Mouse (Mus musculus): ENCODE measurements around the gene Olfr1441. TPM values are rescaled to one million over a fixed set of nuclear protein-coding genes. Genes with fewer than 3 reads are reported as not detected.

The Olfr1441 gene
- total RNA-seq, 2 experiments from 2014 or later: not detected

- no peak for DNase-seq (ENCODE audit: extremely low spot score in 1 of 2, low spot score in 2 of 2)
- intact Hi-C loops (cut with DNase I): no loop called here
Observed at GRCm38 (mm10) chr19:12460282-12461249, 43.3 kb downstream of the Olfr1441 start, which contains the start of gene Mpeg1. TSS of gene Mpeg1 (plus strand) at chr19:12460779.

GRCm38 (mm10) chr19:12462851-12463721, 45.9 kb downstream of the Olfr1441 start:
- intact Hi-C loops (cut with DNase I): no loop called here
- no peak for DNase-seq (ENCODE audit: extremely low spot score in 1 of 2, low spot score in 2 of 2)

- no peak for DNase-seq (ENCODE audit: extremely low spot score in 1 of 2, low spot score in 2 of 2)
- intact Hi-C loops (cut with DNase I): no loop called here
Observed at GRCm38 (mm10) chr19:12463722-12464035, 46.4 kb downstream of the Olfr1441 start.

GRCm38 (mm10) chr19:12464127-12464526, 46.9 kb downstream of the Olfr1441 start:
- intact Hi-C loops (cut with DNase I): no loop called here
- DNase-seq (ENCODE audit: extremely low spot score in 1 of 2, low spot score in 2 of 2): no peak

- intact Hi-C loops (cut with DNase I): loop anchor here (5.0 kb wide), 1 partner anchor 38 kb away; the partner anchor contains the start of gene Dtx4
- no peak for DNase-seq (ENCODE audit: extremely low spot score in 1 of 2, low spot score in 2 of 2)
Observed at GRCm38 (mm10) chr19:12464674-12465073, 47.4 kb downstream of the Olfr1441 start.

GRCm38 (mm10) chr19:12465530-12466144, 48.4 kb downstream of the Olfr1441 start:
- no peak for DNase-seq (ENCODE audit: extremely low spot score in 1 of 2, low spot score in 2 of 2)
- intact Hi-C loops (cut with DNase I): loop anchor here (5.0 kb wide), 1 partner anchor 37 kb away; the partner anchor contains the start of gene Dtx4

GRCm38 (mm10) chr19:12466204-12466603, 49.0 kb downstream of the Olfr1441 start:
- intact Hi-C loops (cut with DNase I): loop anchor here (5.0 kb wide), 1 partner anchor 36 kb away; the partner anchor contains the start of gene Dtx4
- DNase-seq (ENCODE audit: extremely low spot score in 1 of 2, low spot score in 2 of 2): peak in 1 of 2 experiments; percentile 61

- DNase-seq (ENCODE audit: extremely low spot score in 1 of 2, low spot score in 2 of 2): peak in 1 of 2 experiments; percentile 63
- intact Hi-C loops (cut with DNase I): loop anchor here (5.0 kb wide), 1 partner anchor 35 kb away; the partner anchor contains the start of gene Dtx4
Observed at GRCm38 (mm10) chr19:12467436-12467835, 50.2 kb downstream of the Olfr1441 start.

GRCm38 (mm10) chr19:12471866-12472265, 54.6 kb downstream of the Olfr1441 start:
- intact Hi-C loops (cut with DNase I): no loop called here
- DNase-seq (ENCODE audit: extremely low spot score in 1 of 2, low spot score in 2 of 2): no peak

- no peak for DNase-seq (ENCODE audit: extremely low spot score in 1 of 2, low spot score in 2 of 2)
- intact Hi-C loops (cut with DNase I): no loop called here
Observed at GRCm38 (mm10) chr19:12472381-12472976, 55.2 kb downstream of the Olfr1441 start.

Other genes starting within 250 kb of the Olfr1441 start
- not detected for gene Olfr1555-ps1, start 247.3 kb upstream of the Olfr1441 start, total RNA-seq (2021)
- gene Olfr1431, start 216.8 kb upstream of the Olfr1441 start, total RNA-seq (2021): not detected
- not detected for gene Olfr1432, start 184.8 kb upstream of the Olfr1441 start, total RNA-seq (2021)
- gene Olfr262, start 175.8 kb upstream of the Olfr1441 start, total RNA-seq (2021): not detected
- gene Olfr235, start 156.4 kb upstream of the Olfr1441 start, total RNA-seq (2021): not detected
- not detected for gene Olfr1434, start 137.6 kb upstream of the Olfr1441 start, total RNA-seq (2021)
- not detected for gene Olfr1436, start 118.3 kb upstream of the Olfr1441 start, total RNA-seq (2021)
- gene Olfr1437, start 92.3 kb upstream of the Olfr1441 start, total RNA-seq (2021): not detected
- gene Olfr1438-ps1, start 81.5 kb upstream of the Olfr1441 start, total RNA-seq (2021): not detected
- gene Olfr1440, start 30.2 kb upstream of the Olfr1441 start, total RNA-seq (2021): not detected
- gene Pfpl, start 10.5 kb downstream of the Olfr1441 start, total RNA-seq (2021): under 1 TPM in 1 of 2 experiments, not detected in 1; 0.08 TPM
- gene Mpeg1, start 43.3 kb downstream of the Olfr1441 start, total RNA-seq (2021): 1 to 10 TPM; 4.8 to 5.1 TPM
- gene Dtx4, start 84.0 kb downstream of the Olfr1441 start, total RNA-seq (2021): 10 to 100 TPM; 60.3 to 75.4 TPM
- 1 to 10 TPM; 3.7 to 3.9 TPM for gene Fam111a, start 128.3 kb downstream of the Olfr1441 start, total RNA-seq (2021)
- not detected for gene Gm4952, start 182.5 kb downstream of the Olfr1441 start, total RNA-seq (2021)
- gene Glyat, start 215.9 kb downstream of the Olfr1441 start, total RNA-seq (2021): not detected

All from left cerebral cortex, postnatal 10 days (tissue).